11 mouse cellular contexts compared by ENCODE assay signal in genomic region chr7:90512293-90512692, GRCm38 (mm10). TPM values are rescaled to one million over a fixed set of nuclear protein-coding genes. Genes with fewer than 3 reads are reported as not detected.
DNase-seq lines count a peak whose midpoint lies in the region; ATAC-seq and TF ChIP-seq lines count a peak whose summit lies in the region.
"Had no signal": no experiment of that assay in that cellular context is flagged by ENCODE, and none has a peak within 500 bp of the region (broad histone marks: within the 10 kb centered on the region; RNA-seq: fewer than 3 reads in every experiment).

No protein-coding gene starts in this region.

- intact Hi-C loops in left cerebral cortex, postnatal 14 days (cut with DNase I): loop anchor here (1.0 to 10.0 kb wide), 3 partner anchors 583 to 919 kb away; no protein-coding TSS in a partner anchor
- intact Hi-C loops in left cerebral cortex, postnatal 36 days (cut with DNase I): loop anchor here (2.0 to 10.0 kb wide), 2 partner anchors 373 to 715 kb away; no protein-coding TSS in a partner anchor

- no peak overlapping the region for H3K9ac ChIP-seq in hindbrain, postnatal 0 days (replicated peaks; ENCODE audit: low read length)

- H3K27me3 ChIP-seq in hindbrain, postnatal 0 days (ENCODE audit: insufficient read depth, low read length): no peaks in the 10 kb centered on the region
- H3K27me3 ChIP-seq: megakaryocyte, embryonic 14.5 days had no signal

- ATAC-seq in hindbrain, postnatal 0 days: peak; percentile 59; the same call in 1 of the 2 replicates

- no peak overlapping the region for H3K4me3 ChIP-seq in hindbrain, postnatal 0 days (ENCODE audit: low read length)
- H3K4me3 ChIP-seq: megakaryocyte, embryonic 14.5 days had no signal

- H3K36me3 ChIP-seq in hindbrain, postnatal 0 days (ENCODE audit: insufficient read depth, low read length): no peaks in the 10 kb centered on the region

- H3K4me2 ChIP-seq in hindbrain, postnatal 0 days (ENCODE audit: low read depth, low read length): no peak overlapping the region

- TF ChIP-seq CTCF in hindbrain, postnatal 0 days (IDR thresholded peaks at IDR 0.05; ENCODE audit: low read depth): peak; percentile 62

- H3K4me1 ChIP-seq in hindbrain, postnatal 0 days (ENCODE audit: insufficient read depth, low read length): no peaks in the 10 kb centered on the region
- H3K4me1 ChIP-seq: megakaryocyte, embryonic 14.5 days had no signal

- DNase-seq in frontal cortex, adult 2 months (ENCODE audit: extremely low spot score in 1 of 2, low spot score in 1 of 2): peak; percentile 4 to 65
- no peak for DNase-seq in frontal cortex, postnatal 10 days (ENCODE audit: low spot score in 2 of 2)
- DNase-seq in left cerebral cortex, postnatal 14 days (ENCODE audit: low spot score in 2 of 2): peak; percentile 25 to 70
- DNase-seq in left cerebral cortex, postnatal 36 days (ENCODE audit: low spot score in 2 of 2): no peak
- DNase-seq in MN1 (ENCODE audit: low spot score): peak; percentile 14
- peak; percentile 78 for DNase-seq in hindbrain, postnatal 0 days (ENCODE audit: low spot score)
- no peak for DNase-seq in thymus, postnatal 4 days
- DNase-seq in gastrocnemius, postnatal 25 days: no peak
- DNase-seq: heart, postnatal 14 days; thymus, adult 2 months had no signal

- no peak overlapping the region for H3K27ac ChIP-seq in hindbrain, postnatal 0 days

- no peaks in the 10 kb centered on the region for H3K9me3 ChIP-seq in hindbrain, postnatal 0 days (ENCODE audit: low read length)
- H3K9me3 ChIP-seq: megakaryocyte, embryonic 14.5 days had no signal

RNA-seq across cellular contexts. Expression of gene Dlg2, which starts 35.8 kb away (rescaled TPM):
- 139 and 141 TPM in 2 replicates for polyA plus RNA-seq in frontal cortex, adult 2 months (2012; rRNA removed)
- total RNA-seq in left cerebral cortex, postnatal 14 days (2021): 100 to 1,000 TPM; 394 to 431 TPM
- 100 to 1,000 TPM; 277 to 316 TPM for total RNA-seq in left cerebral cortex, postnatal 36 days (2021)
- 113 and 131 TPM in 2 replicates for total RNA-seq in hindbrain, postnatal 0 days (2014; rRNA removed)
- polyA plus RNA-seq in hindbrain, postnatal 0 days (2015; fragmentation: Nextera tagmentation; extraction: Ambion mirVana): 18.5 and 20.4 TPM in 2 replicates
- under 1 TPM; 0.05 to 0.75 TPM for total RNA-seq in gastrocnemius, postnatal 25 days (2021)

RNA-seq across cellular contexts. Expression of gene Tmem126b, which starts 36.5 kb away (rescaled TPM):
- polyA plus RNA-seq in frontal cortex, adult 2 months (2012; rRNA removed): 22.5 and 24.5 TPM in 2 replicates
- total RNA-seq in left cerebral cortex, postnatal 14 days (2021): 10 to 100 TPM; 19.5 to 20.7 TPM
- 10 to 100 TPM; 22.8 to 25.1 TPM for total RNA-seq in left cerebral cortex, postnatal 36 days (2021)
- total RNA-seq in hindbrain, postnatal 0 days (2014; rRNA removed): 15.1 and 21.9 TPM in 2 replicates
- 24.5 and 26.9 TPM in 2 replicates for polyA plus RNA-seq in hindbrain, postnatal 0 days (2015; fragmentation: Nextera tagmentation; extraction: Ambion mirVana)
- total RNA-seq in gastrocnemius, postnatal 25 days (2021): 10 to 100 TPM; 18.7 to 19.2 TPM

RNA-seq across cellular contexts. Expression of gene Tmem126a, which starts 55.3 kb away (rescaled TPM):
- 40.3 and 41.8 TPM in 2 replicates for polyA plus RNA-seq in frontal cortex, adult 2 months (2012; rRNA removed)
- total RNA-seq in left cerebral cortex, postnatal 14 days (2021): 10 to 100 TPM; 39.8 to 44.5 TPM
- 10 to 100 TPM; 38.2 to 39.1 TPM for total RNA-seq in left cerebral cortex, postnatal 36 days (2021)
- total RNA-seq in hindbrain, postnatal 0 days (2014; rRNA removed): 50.7 and 55.9 TPM in 2 replicates
- 139 and 145 TPM in 2 replicates for polyA plus RNA-seq in hindbrain, postnatal 0 days (2015; fragmentation: Nextera tagmentation; extraction: Ambion mirVana)
- 10 to 100 TPM; 90.6 to 97.2 TPM for total RNA-seq in gastrocnemius, postnatal 25 days (2021)

Comparison
In these comparisons a context has a peak if more than half of its experiments do, and no peak if none do; other contexts are left out.
1. DNase-seq: peak in frontal cortex, adult 2 months (2 of 2), left cerebral cortex, postnatal 14 days (2 of 2), MN1 (single experiment) and hindbrain, postnatal 0 days (single experiment); none in frontal cortex, postnatal 10 days (0 of 2), left cerebral cortex, postnatal 36 days (0 of 2), thymus, postnatal 4 days (single experiment) and gastrocnemius, postnatal 25 days (single experiment).
2. RNA of gene Dlg2, which starts 35.8 kb away (total RNA-seq): 394 to 431 TPM in left cerebral cortex, postnatal 14 days, 277 to 316 TPM in left cerebral cortex, postnatal 36 days and 113 to 131 TPM in hindbrain, postnatal 0 days; 0.05 to 0.75 TPM in gastrocnemius, postnatal 25 days; every median in the first group is over 10 times any median in the second.